In the genomic region with DNA sequence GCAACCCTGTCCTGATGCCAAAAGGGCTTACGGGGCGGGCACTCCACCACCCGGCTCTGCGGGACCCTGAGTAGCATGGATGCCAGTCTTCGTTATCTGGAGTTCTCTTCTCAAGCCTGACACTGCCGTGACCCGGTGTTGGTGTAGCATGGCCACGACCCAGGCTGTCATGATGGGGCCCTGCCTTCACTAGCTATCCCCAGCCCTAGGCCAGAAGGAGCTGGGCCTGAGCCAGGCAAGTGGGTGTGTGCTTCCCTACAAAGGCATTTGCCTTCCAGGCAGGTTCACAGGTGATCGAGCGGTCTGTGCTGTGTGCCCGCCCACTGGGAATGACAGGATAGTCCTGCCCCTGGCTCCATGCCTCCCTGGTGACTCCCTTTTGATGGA, we compare ENCODE assay signal across 8 mouse cellular contexts. TPM values are rescaled to one million over a fixed set of nuclear protein-coding genes. Genes with fewer than 3 reads are reported as not detected.
A peak's percentile ranks its signal among the peaks of the same experiment; 100 is the strongest.
DNase-seq lines count a peak whose midpoint lies in the region; ATAC-seq and TF ChIP-seq lines count a peak whose summit lies in the region.

No protein-coding gene starts in this region.

- H3K4me1 ChIP-seq in heart, embryonic 11.5 days (ENCODE audit: control insufficient read depth, insufficient read depth, low read length): peaks cover 41% of the 10 kb centered on the region
- H3K4me1 ChIP-seq in kidney, embryonic 15.5 days: peaks cover 51% of the 10 kb centered on the region
- peaks cover 21% of the 10 kb centered on the region for H3K4me1 ChIP-seq in lung, postnatal 0 days (ENCODE audit: insufficient read depth, low read depth, low read length)

- no peaks in the 10 kb centered on the region for H3K36me3 ChIP-seq in heart, embryonic 11.5 days (ENCODE audit: control insufficient read depth, insufficient read depth, low read length)
- H3K36me3 ChIP-seq in kidney, embryonic 15.5 days: no peaks in the 10 kb centered on the region
- no peaks in the 10 kb centered on the region for H3K36me3 ChIP-seq in lung, postnatal 0 days (ENCODE audit: insufficient read depth, low read length)

- peak overlapping the region; percentile 90 for H3K4me3 ChIP-seq in heart, embryonic 11.5 days (ENCODE audit: low read depth, low read length)
- peak overlapping the region; percentile 94 for H3K4me3 ChIP-seq in kidney, embryonic 15.5 days (replicated peaks)
- peak overlapping the region; percentile 78 for H3K4me3 ChIP-seq in lung, postnatal 0 days (ENCODE audit: low read depth, low read length)

- H3K4me2 ChIP-seq in heart, embryonic 11.5 days: peak overlapping the region; percentile 94
- H3K4me2 ChIP-seq in kidney, embryonic 15.5 days: peak overlapping the region; percentile 66
- peak overlapping the region; percentile 81 for H3K4me2 ChIP-seq in lung, postnatal 0 days (replicated peaks; ENCODE audit: low read depth, low read length)

- H3K27me3 ChIP-seq in heart, embryonic 11.5 days (ENCODE audit: control insufficient read depth, insufficient read depth, low read length): no peaks in the 10 kb centered on the region
- H3K27me3 ChIP-seq in kidney, embryonic 15.5 days: no peaks in the 10 kb centered on the region
- no peaks in the 10 kb centered on the region for H3K27me3 ChIP-seq in lung, postnatal 0 days (replicated peaks; ENCODE audit: insufficient read depth, low read length)

- no peaks in the 10 kb centered on the region for H3K9me3 ChIP-seq in heart, embryonic 11.5 days (replicated peaks; ENCODE audit: control insufficient read depth, low read length)
- H3K9me3 ChIP-seq in kidney, embryonic 15.5 days (replicated peaks): no peaks in the 10 kb centered on the region
- H3K9me3 ChIP-seq in lung, postnatal 0 days (ENCODE audit: low read length): no peaks in the 10 kb centered on the region

- peak; percentile 47 to 54 for DNase-seq in urinary bladder, postnatal 36 days (ENCODE audit: low spot score in 2 of 2)
- DNase-seq in urinary bladder, postnatal 10 days (ENCODE audit: low spot score): no peak
- peak; percentile 81 to 85 for DNase-seq in cerebellum, postnatal 36 days
- DNase-seq in lung, postnatal 0 days (ENCODE audit: low spot score): peak; percentile 65
- peak; percentile 60 for DNase-seq in ovary, postnatal 36 days (ENCODE audit: low spot score)
- no peak for DNase-seq in natural killer cell, adult 2 months (ENCODE audit: low spot score in 2 of 2)

- TF ChIP-seq EP300 in lung, postnatal 0 days (IDR thresholded peaks at IDR 0.05): no peak

- peak overlapping the region; percentile 92 for H3K27ac ChIP-seq in heart, embryonic 11.5 days (ENCODE audit: low read depth, low read length)
- H3K27ac ChIP-seq in kidney, embryonic 15.5 days: peak overlapping the region; percentile 96
- peak overlapping the region; percentile 92 for H3K27ac ChIP-seq in lung, postnatal 0 days (ENCODE audit: low read length)

- peak overlapping the region; percentile 94 for H3K9ac ChIP-seq in heart, embryonic 11.5 days (ENCODE audit: low read depth, low read length)
- peak overlapping the region; percentile 89 for H3K9ac ChIP-seq in kidney, embryonic 15.5 days
- peak overlapping the region; percentile 76 for H3K9ac ChIP-seq in lung, postnatal 0 days (replicated peaks; ENCODE audit: low read depth)

- WGBS in heart, embryonic 11.5 days (ENCODE audit: insufficient replicate concordance): 1% methylated on average over 11 of the region's 11 CpGs
- 0% methylated on average over 11 of the region's 11 CpGs for WGBS in kidney, embryonic 15.5 days
- WGBS in lung, postnatal 0 days: under 1% methylated on average over 11 of the region's 11 CpGs

- TF ChIP-seq CTCF in lung, postnatal 0 days (IDR thresholded peaks at IDR 0.05): no peak

- peak; percentile 33 for ATAC-seq in heart, embryonic 11.5 days (replicated peaks; ENCODE audit: insufficient number of reproducible peaks, low FRiP score, low TSS enrichment)
- peak; percentile 34 for ATAC-seq in kidney, embryonic 15.5 days (replicated peaks; ENCODE audit: low FRiP score)
- ATAC-seq in lung, postnatal 0 days: peak; percentile 15

RNA-seq across cellular contexts. Expression of a gene that starts 0.6 kb away (rescaled TPM):
- 21.4 and 30.2 TPM in 2 replicates for polyA plus RNA-seq in heart, embryonic 11.5 days (2014; fragmentation: Nextera tagmentation; extraction: Ambion mirVana)
- polyA plus RNA-seq in kidney, embryonic 15.5 days (2015; fragmentation: Nextera tagmentation; extraction: Ambion mirVana): 39.6 and 44.4 TPM in 2 replicates
- polyA plus RNA-seq in lung, postnatal 0 days (2015; fragmentation: Nextera tagmentation; extraction: Ambion mirVana): 29.0 and 33.0 TPM in 2 replicates

RNA-seq across cellular contexts. Expression of a gene that starts 21.6 kb away (rescaled TPM):
- polyA plus RNA-seq in heart, embryonic 11.5 days (2014; fragmentation: Nextera tagmentation; extraction: Ambion mirVana): 0.09 TPM in 1 of 2 replicates, not detected in the other
- polyA plus RNA-seq in kidney, embryonic 15.5 days (2015; fragmentation: Nextera tagmentation; extraction: Ambion mirVana): 0.04 TPM in 1 of 2 replicates, not detected in the other
- 0.61 and 0.77 TPM in 2 replicates for polyA plus RNA-seq in lung, postnatal 0 days (2015; fragmentation: Nextera tagmentation; extraction: Ambion mirVana)

RNA-seq across cellular contexts. Expression of a gene that starts 36.0 kb away (rescaled TPM):
- 26.3 and 28.0 TPM in 2 replicates for polyA plus RNA-seq in heart, embryonic 11.5 days (2014; fragmentation: Nextera tagmentation; extraction: Ambion mirVana)
- polyA plus RNA-seq in kidney, embryonic 15.5 days (2015; fragmentation: Nextera tagmentation; extraction: Ambion mirVana): 29.8 and 31.9 TPM in 2 replicates
- polyA plus RNA-seq in lung, postnatal 0 days (2015; fragmentation: Nextera tagmentation; extraction: Ambion mirVana): 14.2 and 15.5 TPM in 2 replicates

RNA-seq across cellular contexts. Expression of a gene that starts 44.8 kb away (rescaled TPM):
- 0.38 and 0.59 TPM in 2 replicates for polyA plus RNA-seq in heart, embryonic 11.5 days (2014; fragmentation: Nextera tagmentation; extraction: Ambion mirVana)
- 1.1 and 1.7 TPM in 2 replicates for polyA plus RNA-seq in kidney, embryonic 15.5 days (2015; fragmentation: Nextera tagmentation; extraction: Ambion mirVana)
- polyA plus RNA-seq in lung, postnatal 0 days (2015; fragmentation: Nextera tagmentation; extraction: Ambion mirVana): 9.9 and 10.9 TPM in 2 replicates

Comparison
In these comparisons a context has a peak if more than half of its experiments do, and no peak if none do; other contexts are left out.
1. DNase-seq: peak in urinary bladder, postnatal 36 days (2 of 2), cerebellum, postnatal 36 days (2 of 2), lung, postnatal 0 days (single experiment) and ovary, postnatal 36 days (single experiment); none in urinary bladder, postnatal 10 days (single experiment) and natural killer cell, adult 2 months (0 of 2).
2. Peak in every context shown above with its lines, with median percentiles within 50 percentile points of each other: ATAC-seq, H3K27ac ChIP-seq, H3K4me2 ChIP-seq, H3K4me3 ChIP-seq and H3K9ac ChIP-seq.